Mouse (Mus musculus) limb, embryonic 15.5 days (tissue): Measurements from ENCODE around the gene Gjc1. TPM values are rescaled to one million over a fixed set of nuclear protein-coding genes. Genes with fewer than 3 reads are reported as not detected.

Source experiments
- ATAC-seq: fragments of 200-750 bp; cut with Nextera tagmentation; 2 replicates; pipeline ENCODE4 v1.8.0; 2017; ENCODE audit warnings: low read depth, moderate TSS enrichment; ENCODE audit not compliant: insufficient number of reproducible peaks, low FRiP score, low TSS enrichment
- H3K27ac ChIP-seq: fragments of 300-500 bp; sonication (generic); 2 replicates; pipeline ENCODE4 v1.5.1; 2015; ENCODE audit warnings: moderate library complexity, mild to moderate bottlenecking, inconsistent platforms
- H3K27me3 ChIP-seq: fragments of 300-500 bp; sonication (generic); 2 replicates; pipeline ENCODE4 v1.6.1; 2015; ENCODE audit warnings: inconsistent platforms
- H3K36me3 ChIP-seq: fragments of 300-500 bp; sonication (generic); 2 replicates; pipeline ENCODE4 v1.6.1; 2015; ENCODE audit warnings: inconsistent platforms
- H3K4me1 ChIP-seq: fragments of 300-500 bp; sonication (generic); 2 replicates; pipeline ENCODE4 v1.6.1; 2015; ENCODE audit warnings: inconsistent platforms
- H3K4me2 ChIP-seq: fragments of 300-500 bp; sonication (generic); 2 replicates; pipeline ENCODE4 v1.6.1; 2015; ENCODE audit warnings: mild to moderate bottlenecking, inconsistent platforms
- H3K4me3 ChIP-seq: fragments of 300-500 bp; sonication (generic); 2 replicates; pipeline ENCODE4 v1.5.1; 2015; ENCODE audit warnings: mild to moderate bottlenecking, inconsistent platforms
- H3K9ac ChIP-seq: fragments of 300-500 bp; sonication (generic); 2 replicates; pipeline ENCODE4 v1.6.1; 2015; ENCODE audit warnings: inconsistent platforms
- H3K9me3 ChIP-seq: fragments of 300-500 bp; sonication (generic); 2 replicates; pipeline ENCODE4 v1.6.1; 2016; ENCODE audit warnings: inconsistent platforms
- WGBS: fragments of 180-500 bp; shearing (Covaris S2); methylation state at CpG from one replicate; pipeline ENCODE4 v1.1.7; 2015; 5-methylcytosine and 5-hydroxymethylcytosine counted together
- polyA plus RNA-seq: library from polyadenylated mRNA; unstranded; fragments of >200 nt; fragmentation: Nextera tagmentation; extraction: Ambion mirVana; gene quantifications from 2 replicates; pipeline ENCODE4 v1.2.1, GENCODE M21; 2015

Gjc1 gene
- polyA plus RNA-seq, 1 experiment from 2014 or later = 57.6 TPM

DNA sequence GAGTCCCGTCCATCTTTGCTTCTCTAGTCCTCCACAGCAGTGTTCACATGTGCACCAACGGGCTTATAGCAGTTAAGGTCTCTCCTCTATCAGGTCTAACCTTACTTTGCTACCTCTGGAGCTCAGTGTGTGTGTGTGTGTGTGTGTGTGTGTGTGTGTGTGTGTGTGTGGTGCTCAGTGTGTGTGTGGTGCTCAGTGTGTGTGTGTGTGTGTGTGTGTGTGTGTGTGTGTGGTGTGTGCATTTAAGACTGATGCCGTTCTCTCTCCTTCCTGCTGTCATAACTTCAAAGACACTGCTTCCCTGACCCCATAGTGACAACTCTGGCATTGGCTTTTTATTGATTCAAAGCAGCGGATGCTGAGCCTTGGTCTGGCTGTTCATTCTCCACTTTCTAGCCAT is 16.0 kb upstream of the Gjc1 start, which contains the start of gene Higd1b:
Gene Higd1b, plus strand, starts transcription at position 301 of the 400 bp plus-strand sequence.
- Histone ChIP-seq H3K27ac (no peak within 1 kb of the TSS), H3K9me3 (no peaks in the 10 kb centered on the region), H3K4me2 (no peak within 1 kb of the TSS), H3K4me3 (no peak within 1 kb of the TSS), H3K9ac (no peak within 1 kb of the TSS), H3K36me3 (peaks cover 41% of the 10 kb centered on the region), H3K27me3 (no peaks in the 10 kb centered on the region), H3K4me1 (0 out of 2 replicates have a peak, but pooled peaks cover 3% of the 10 kb centered on the region)
- no peak for ATAC-seq
- 65% methylated on average over 4 of the region's 4 CpGs for WGBS

GRCm38 (mm10) chr11:102834219-102834618 is 14.7 kb upstream of the Gjc1 start:
- Histone ChIP-seq H3K27me3 (no peaks in the 10 kb centered on the region), H3K36me3 (peaks cover 29% of the 10 kb centered on the region), H3K27ac (no peak overlapping the region), H3K4me1 (0 out of 2 replicates have a peak, but pooled peaks cover 3% of the 10 kb centered on the region), H3K9ac (no peak overlapping the region), H3K4me3 (no peak overlapping the region), H3K9me3 (no peaks in the 10 kb centered on the region), H3K4me2 (no peak overlapping the region)
- no peak for ATAC-seq
- 88% methylated on average over 10 of the region's 10 CpGs for WGBS

DNA sequence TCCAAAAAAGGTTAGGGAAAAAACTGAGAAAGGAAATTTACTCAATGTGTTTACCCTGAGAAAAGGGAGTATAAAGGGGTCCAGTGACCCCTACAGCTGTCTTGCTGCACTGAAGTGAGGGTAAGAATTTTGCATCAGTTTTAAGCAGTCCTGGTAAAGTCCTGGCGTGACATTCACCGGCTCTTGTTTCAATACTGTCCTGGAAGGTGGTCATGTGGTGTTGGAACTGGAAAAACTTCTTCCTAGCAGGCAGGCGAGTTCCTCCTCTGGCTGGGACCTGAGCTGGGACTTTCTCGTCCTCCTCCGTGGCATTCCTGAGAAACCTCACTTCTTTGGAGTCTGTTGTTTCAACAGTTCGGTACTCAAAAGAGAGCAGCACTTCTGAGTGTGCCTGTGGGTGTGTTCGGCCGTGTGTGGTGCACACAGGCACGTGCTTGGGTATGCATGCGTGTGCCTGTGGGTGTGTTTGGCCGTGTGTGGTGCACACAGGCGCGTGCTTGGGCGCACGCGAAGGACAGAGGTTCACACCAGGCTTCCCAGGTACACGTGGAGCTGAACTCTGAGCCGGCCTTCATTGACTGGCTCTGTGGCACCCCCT is 13.3 kb upstream of the Gjc1 start:
- Histone ChIP-seq H3K27ac (peak overlapping the region; percentile 3; the same call in 1 of the 2 replicates), H3K4me2 (no peak overlapping the region), H3K27me3 (no peaks in the 10 kb centered on the region), H3K9ac (no peak overlapping the region), H3K4me3 (no peak overlapping the region), H3K9me3 (no peaks in the 10 kb centered on the region), H3K36me3 (peaks cover 15% of the 10 kb centered on the region), H3K4me1 (0 out of 2 replicates have a peak, but pooled peaks cover 3% of the 10 kb centered on the region)
- no peak for ATAC-seq
- 60% methylated on average over 18 of the region's 18 CpGs for WGBS

GRCm38 (mm10) chr11:102830276-102830675 is 10.8 kb upstream of the Gjc1 start:
- Histone ChIP-seq H3K36me3 (no peaks in the 10 kb centered on the region), H3K27ac (no peak overlapping the region), H3K4me3 (no peak overlapping the region), H3K4me2 (no peak overlapping the region), H3K9me3 (no peaks in the 10 kb centered on the region), H3K4me1 (0 out of 2 replicates have a peak, but pooled peaks cover 3% of the 10 kb centered on the region), H3K27me3 (no peaks in the 10 kb centered on the region), H3K9ac (no peak overlapping the region)
- no peak for ATAC-seq
- 70% methylated on average over 4 of the region's 4 CpGs for WGBS

GRCm38 (mm10) chr11:102827097-102827496 is 7.6 kb upstream of the Gjc1 start:
- Histone ChIP-seq H3K9ac (no peak overlapping the region), H3K36me3 (no peaks in the 10 kb centered on the region), H3K27me3 (no peaks in the 10 kb centered on the region), H3K27ac (no peak overlapping the region), H3K4me2 (no peak overlapping the region), H3K9me3 (no peaks in the 10 kb centered on the region), H3K4me3 (no peak overlapping the region), H3K4me1 (no peaks in the 10 kb centered on the region)
- ATAC-seq = no peak
- 41% methylated on average over 4 of the region's 4 CpGs for WGBS

DNA sequence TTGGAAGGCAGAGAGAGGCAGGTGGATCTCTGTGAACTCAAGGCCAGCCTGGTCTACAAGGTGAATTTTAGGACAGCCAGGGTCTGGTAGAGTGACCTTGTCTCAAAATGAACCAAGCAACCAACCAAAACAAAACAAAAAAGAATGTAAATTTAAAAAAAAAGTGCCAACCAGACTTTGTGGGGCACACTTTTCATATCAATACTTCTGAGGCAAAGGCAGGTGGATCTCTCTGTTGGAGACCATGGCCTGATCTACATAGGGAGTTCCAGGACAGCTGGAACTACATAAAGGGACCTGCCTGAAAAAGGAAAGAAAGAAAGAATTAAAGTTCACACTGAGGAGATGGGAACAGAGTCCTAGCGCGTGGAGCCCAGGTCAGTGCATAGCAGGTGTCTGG is 7.0 kb upstream of the Gjc1 start:
- Histone ChIP-seq H3K4me2 (no peak overlapping the region), H3K4me3 (no peak overlapping the region), H3K27ac (no peak overlapping the region), H3K9ac (no peak overlapping the region), H3K4me1 (no peaks in the 10 kb centered on the region), H3K9me3 (no peaks in the 10 kb centered on the region), H3K27me3 (no peaks in the 10 kb centered on the region), H3K36me3 (no peaks in the 10 kb centered on the region)
- ATAC-seq = no peak
- 83% methylated on average over 2 of the region's 2 CpGs for WGBS

- Histone ChIP-seq H3K4me2 (no peak overlapping the region), H3K36me3 (no peaks in the 10 kb centered on the region), H3K27ac (no peak overlapping the region), H3K27me3 (no peaks in the 10 kb centered on the region), H3K9ac (no peak overlapping the region), H3K4me3 (no peak overlapping the region), H3K4me1 (peaks cover 19% of the 10 kb centered on the region), H3K9me3 (no peaks in the 10 kb centered on the region)
- 49% methylated on average over 6 of the region's 6 CpGs for WGBS
- peak; percentile 49; the same call in 1 of the 2 replicates for ATAC-seq
These were observed 1.7 kb upstream of the Gjc1 start for GRCm38 (mm10) chr11:102821231-102821630.

GRCm38 (mm10) chr11:102820432-102820831 is 932 bp upstream of the Gjc1 start:
- H3K36me3 ChIP-seq = no peaks in the 10 kb centered on the region
- no peak overlapping the region for H3K27ac ChIP-seq
- H3K9me3 ChIP-seq = no peaks in the 10 kb centered on the region
- no peak overlapping the region for H3K4me2 ChIP-seq
- WGBS = 15% methylated on average over 3 of the region's 3 CpGs
- H3K27me3 ChIP-seq = no peaks in the 10 kb centered on the region
- H3K9ac ChIP-seq = no peak overlapping the region
- ATAC-seq = no peak
- H3K4me1 ChIP-seq = peaks cover 25% of the 10 kb centered on the region
- H3K4me3 ChIP-seq = no peak overlapping the region

- no peak for ATAC-seq
- Histone ChIP-seq H3K4me1 (peaks cover 25% of the 10 kb centered on the region), H3K9ac (no peak overlapping the region), H3K9me3 (no peaks in the 10 kb centered on the region), H3K4me3 (peak overlapping the region; percentile 77), H3K36me3 (no peaks in the 10 kb centered on the region), H3K4me2 (peak overlapping the region; percentile 87), H3K27me3 (no peaks in the 10 kb centered on the region), H3K27ac (peak overlapping the region; percentile 99)
- 3% methylated on average over 14 of the region's 14 CpGs for WGBS
These were observed 384 bp upstream of the Gjc1 start for GRCm38 (mm10) chr11:102819783-102820385.

DNA sequence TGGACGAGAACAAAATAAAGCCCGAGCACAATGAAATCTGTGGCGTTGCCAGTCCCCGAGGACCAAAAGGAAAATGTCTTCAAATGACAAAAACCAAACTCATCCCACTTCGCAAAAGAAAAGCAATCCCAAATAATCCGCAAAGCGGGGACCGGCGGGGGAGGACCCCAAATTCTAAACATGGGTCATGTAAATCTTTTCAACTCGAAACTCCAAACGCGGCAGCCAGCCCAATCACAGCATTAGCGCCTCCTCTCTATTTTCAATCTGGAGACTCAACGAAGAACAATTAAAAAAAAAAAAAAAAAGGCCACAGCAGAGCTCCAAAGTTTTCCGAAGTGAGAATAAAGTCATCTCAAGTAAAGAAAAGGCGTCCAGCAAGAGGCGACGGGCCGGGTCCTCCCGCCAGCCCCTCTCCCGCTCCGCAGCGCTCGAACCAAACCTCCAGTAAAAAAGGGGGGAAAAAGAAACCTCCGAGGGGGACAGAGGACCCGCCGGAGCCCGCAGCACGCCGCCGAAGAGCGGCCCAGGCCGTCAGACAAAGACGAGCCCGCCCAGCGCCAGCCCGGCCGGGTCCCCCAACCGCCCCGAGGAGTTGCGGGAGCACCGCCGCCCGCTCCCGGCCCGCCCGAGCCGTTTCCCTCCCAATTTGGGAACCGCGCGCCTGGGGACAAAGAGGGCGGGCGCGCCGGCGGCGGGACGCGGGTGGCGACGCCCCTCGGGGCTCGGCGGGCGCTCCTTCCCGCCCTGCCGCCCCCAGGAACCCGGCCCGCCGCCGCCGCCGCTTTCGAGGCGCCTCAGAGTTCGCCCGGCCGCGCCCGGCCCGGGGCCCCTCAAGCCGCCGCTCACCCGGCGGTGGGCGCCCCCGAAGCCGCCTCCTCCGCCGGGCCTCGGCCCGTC is 1.1 kb downstream of the Gjc1 start:
- Histone ChIP-seq H3K9ac (peak overlapping the region; percentile 92), H3K4me1 (peaks cover 29% of the 10 kb centered on the region), H3K36me3 (no peaks in the 10 kb centered on the region), H3K27ac (peak overlapping the region; percentile 99), H3K27me3 (no peaks in the 10 kb centered on the region), H3K9me3 (no peaks in the 10 kb centered on the region), H3K4me2 (peak overlapping the region; percentile 87), H3K4me3 (peak overlapping the region; percentile 77)
- WGBS = under 1% methylated on average over 78 of the region's 92 CpGs
- peak; percentile 36; the same call in 1 of the 2 replicates for ATAC-seq

GRCm38 (mm10) chr11:102814881-102815280 is 4.6 kb downstream of the Gjc1 start:
- Histone ChIP-seq H3K27ac (no peak overlapping the region), H3K4me1 (peaks cover 31% of the 10 kb centered on the region), H3K27me3 (no peaks in the 10 kb centered on the region), H3K4me2 (no peak overlapping the region), H3K9ac (no peak overlapping the region), H3K4me3 (no peak overlapping the region), H3K36me3 (no peaks in the 10 kb centered on the region), H3K9me3 (no peaks in the 10 kb centered on the region)
- ATAC-seq = no peak
